Mouse (Mus musculus) cerebellum, postnatal 36 days (tissue): ENCODE data around the gene Peli3.
A peak's percentile ranks its signal among the peaks of the same experiment; 100 is the strongest.

Experiments used
- DNase-seq, 2 experiments: peaks; one replicate each; pipeline ENCODE4 v3.0.0; 2021 to 2022; ENCODE audit warnings: mixed read lengths in 2 of 2

Gene Peli3

GRCm38 (mm10) chr19:4908107-4908506 is 34.8 kb downstream of the Peli3 start:
- peak in 1 of 2 experiments; percentile 31 for DNase-seq

- peak; percentile 75 to 84 for DNase-seq
Observed at GRCm38 (mm10) chr19:4905979-4906794, 36.7 kb downstream of the Peli3 start, which contains the start of gene Bbs1. TSS of gene Bbs1 (minus strand) at chr19:4906628.

GRCm38 (mm10) chr19:4899888-4900287 is 43.0 kb downstream of the Peli3 start:
- no peak for DNase-seq

- DNase-seq = no peak
Observed at GRCm38 (mm10) chr19:4898972-4899371, 44.0 kb downstream of the Peli3 start.

- DNase-seq = no peak
Observed at GRCm38 (mm10) chr19:4896780-4897520, 46.0 kb downstream of the Peli3 start.

- DNase-seq = no peak
Observed at GRCm38 (mm10) chr19:4891798-4892197, 51.1 kb downstream of the Peli3 start.

- DNase-seq = no peak
Observed at GRCm38 (mm10) chr19:4889791-4890190, 53.1 kb downstream of the Peli3 start.

GRCm38 (mm10) chr19:4883961-4884360 is 59.0 kb downstream of the Peli3 start:
- no peak for DNase-seq
